Mouse (Mus musculus) forebrain, postnatal 0 days (tissue): ENCODE data around the gene Aup1. TPM values are rescaled to one million over a fixed set of nuclear protein-coding genes. Genes with fewer than 3 reads are reported as not detected.

Experiments
- ATAC-seq: fragments of 200-750 bp; cut with Nextera tagmentation; 2 replicates; pipeline ENCODE4 v1.8.0; 2017; ENCODE audit warnings: mild to moderate bottlenecking, moderate library complexity
- DNase-seq: peaks from one replicate; pipeline ENCODE4 v3.0.0-alpha.2; 2015
- H3K27ac ChIP-seq: fragments of 300-500 bp; sonication (generic); 2 replicates; pipeline ENCODE4 v1.5.1; 2014; ENCODE audit warnings: low read depth, mild to moderate bottlenecking, antibody characterized with exemption, low read length, moderate library complexity, mixed read lengths
- H3K27me3 ChIP-seq: fragments of 300-500 bp; sonication (generic); 2 replicates; pipeline ENCODE4 v1.6.1; 2014; ENCODE audit warnings: mild to moderate bottlenecking, low read length, mixed read lengths; ENCODE audit not compliant: insufficient read depth
- H3K36me3 ChIP-seq: fragments of 300-500 bp; sonication (generic); 2 replicates; pipeline ENCODE4 v1.6.1; 2014; ENCODE audit warnings: mild to moderate bottlenecking, moderate library complexity; ENCODE audit not compliant: insufficient read depth
- H3K4me1 ChIP-seq: fragments of 300-500 bp; sonication (generic); 2 replicates; pipeline ENCODE4 v1.6.1; 2014; ENCODE audit warnings: antibody characterized with exemption; ENCODE audit not compliant: insufficient read depth
- H3K4me2 ChIP-seq: fragments of 300-500 bp; sonication (generic); 2 replicates; pipeline ENCODE4 v1.6.1; 2014; ENCODE audit warnings: low read depth, mild to moderate bottlenecking, moderate library complexity
- H3K4me3 ChIP-seq: fragments of 300-500 bp; sonication (generic); 2 replicates; pipeline ENCODE4 v1.5.1; 2014; ENCODE audit warnings: low read depth, low read length, mixed read lengths
- H3K9ac ChIP-seq: fragments of 300-500 bp; sonication (generic); 2 replicates; pipeline ENCODE4 v1.6.1; 2014; ENCODE audit warnings: mild to moderate bottlenecking
- H3K9me3 ChIP-seq: fragments of 300-500 bp; sonication (generic); 2 replicates; pipeline ENCODE4 v1.6.1; 2016; ENCODE audit warnings: low read length
- CTCF ChIP-seq: sonication (generic); IDR thresholded peaks from 2 replicates; pipeline ENCODE4 v1.5.1; 2016; ENCODE audit warnings: antibody characterized with exemption, control low read depth, low read depth
- WGBS: fragments of 180-500 bp; shearing (Covaris S2); extraction: QIAGEN DNeasy Blood & Tissue Kit; methylation state at CpG from one replicate; pipeline ENCODE4 v1.1.7; 2014; 5-methylcytosine and 5-hydroxymethylcytosine counted together
- polyA plus RNA-seq: library from polyadenylated mRNA; unstranded; fragments of >200 nt; fragmentation: Nextera tagmentation; extraction: Ambion mirVana; gene quantifications from 2 replicates; pipeline ENCODE4 v1.2.1, GENCODE M21; 2015
- total RNA-seq: library from RNA; depleted of rRNA; stranded (reverse); fragments of >200 nt; gene quantifications from 2 replicates; pipeline ENCODE4 v1.2.3, GENCODE M21; 2014

Gene Aup1
- total and polyA plus RNA-seq, 2 experiments from 2014 or later, result 129 to 146 TPM

GRCm38 (mm10) chr6:83020836-83021593 is 33.3 kb upstream of the Aup1 start:
- Histone ChIP-seq H3K4me2 (no peak overlapping the region), H3K9ac (no peak overlapping the region), H3K27ac (no peak overlapping the region), H3K36me3 (no peaks in the 10 kb centered on the region), H3K27me3 (no peaks in the 10 kb centered on the region), H3K9me3 (no peaks in the 10 kb centered on the region), H3K4me3 (no peak overlapping the region), H3K4me1 (no peaks in the 10 kb centered on the region)
- DNase-seq (no peak), ATAC-seq (no peak)
- 86% methylated on average over 4 of the region's 4 CpGs for WGBS
- TF ChIP-seq CTCF, result no peak

- WGBS, result 87% methylated on average over 9 of the region's 9 CpGs
- no peak for TF ChIP-seq CTCF
- H3K36me3 ChIP-seq, result no peaks in the 10 kb centered on the region
- ATAC-seq (no peak), DNase-seq (no peak)
- no peak overlapping the region for H3K4me3 ChIP-seq
- H3K9ac ChIP-seq, result no peak overlapping the region
- H3K27me3 ChIP-seq, result no peaks in the 10 kb centered on the region
- no peak overlapping the region for H3K4me2 ChIP-seq
- no peak overlapping the region for H3K27ac ChIP-seq
- H3K4me1 ChIP-seq, result no peaks in the 10 kb centered on the region
- no peaks in the 10 kb centered on the region for H3K9me3 ChIP-seq
These were observed 31.3 kb upstream of the Aup1 start for GRCm38 (mm10) chr6:83023008-83023407.

- 92% methylated on average over 2 of the region's 2 CpGs for WGBS
- no peak overlapping the region for H3K4me3 ChIP-seq
- no peaks in the 10 kb centered on the region for H3K9me3 ChIP-seq
- no peaks in the 10 kb centered on the region for H3K27me3 ChIP-seq
- H3K27ac ChIP-seq, result no peak overlapping the region
- TF ChIP-seq CTCF, result no peak
- H3K4me2 ChIP-seq, result no peak overlapping the region
- no peaks in the 10 kb centered on the region for H3K36me3 ChIP-seq
- DNase-seq (no peak), ATAC-seq (no peak)
- no peak overlapping the region for H3K9ac ChIP-seq
- no peaks in the 10 kb centered on the region for H3K4me1 ChIP-seq
These were observed 30.5 kb upstream of the Aup1 start for GRCm38 (mm10) chr6:83023786-83024185.

- Histone ChIP-seq H3K4me3 (no peak overlapping the region), H3K27ac (no peak overlapping the region), H3K9me3 (no peaks in the 10 kb centered on the region), H3K36me3 (no peaks in the 10 kb centered on the region), H3K4me2 (no peak overlapping the region), H3K4me1 (no peaks in the 10 kb centered on the region), H3K27me3 (no peaks in the 10 kb centered on the region), H3K9ac (no peak overlapping the region)
- DNase-seq, result no peak
- 71% methylated on average over 4 of the region's 4 CpGs for WGBS
- no peak for ATAC-seq
- TF ChIP-seq CTCF, result no peak
These were observed 29.9 kb upstream of the Aup1 start for GRCm38 (mm10) chr6:83024421-83024820.

GRCm38 (mm10) chr6:83025221-83025620 is 29.1 kb upstream of the Aup1 start:
- H3K36me3 ChIP-seq, result no peaks in the 10 kb centered on the region
- no peak for TF ChIP-seq CTCF
- no peak overlapping the region for H3K4me2 ChIP-seq
- no peaks in the 10 kb centered on the region for H3K4me1 ChIP-seq
- peaks cover 6% of the 10 kb centered on the region; the same call in 1 of the 2 replicates for H3K27me3 ChIP-seq
- ATAC-seq, result no peak
- no peak for DNase-seq
- H3K9me3 ChIP-seq, result no peaks in the 10 kb centered on the region
- no peak overlapping the region for H3K27ac ChIP-seq
- 100% methylated on average over 4 of the region's 4 CpGs for WGBS
- H3K9ac ChIP-seq, result no peak overlapping the region
- no peak overlapping the region for H3K4me3 ChIP-seq

- no peak for DNase-seq
- Histone ChIP-seq H3K4me1 (peaks cover 2% of the 10 kb centered on the region; the same call in 1 of the 2 replicates), H3K27me3 (peaks cover 16% of the 10 kb centered on the region), H3K36me3 (no peaks in the 10 kb centered on the region), H3K4me3 (no peak overlapping the region), H3K4me2 (no peak overlapping the region), H3K9me3 (no peaks in the 10 kb centered on the region), H3K27ac (no peak overlapping the region), H3K9ac (no peak overlapping the region)
- WGBS, result 69% methylated on average over 8 of the region's 8 CpGs
- no peak for ATAC-seq
- no peak for TF ChIP-seq CTCF
These were observed 27.0 kb upstream of the Aup1 start for GRCm38 (mm10) chr6:83027293-83027692.

- H3K9ac ChIP-seq, result no peak overlapping the region
- H3K4me3 ChIP-seq, result no peak overlapping the region
- DNase-seq (no peak), ATAC-seq (no peak)
- H3K36me3 ChIP-seq, result no peaks in the 10 kb centered on the region
- 65% methylated on average over 8 of the region's 9 CpGs for WGBS
- no peak overlapping the region for H3K4me2 ChIP-seq
- no peaks in the 10 kb centered on the region for H3K9me3 ChIP-seq
- peaks cover 6% of the 10 kb centered on the region; the same call in 1 of the 2 replicates for H3K4me1 ChIP-seq
- no peak overlapping the region for H3K27ac ChIP-seq
- TF ChIP-seq CTCF, result no peak
- peaks cover 17% of the 10 kb centered on the region for H3K27me3 ChIP-seq
These were observed 26.6 kb upstream of the Aup1 start for GRCm38 (mm10) chr6:83027706-83028105.
